Mouse (Mus musculus): ENCODE results near the gene Egfr. TPM values are rescaled to one million over a fixed set of nuclear protein-coding genes. Genes with fewer than 3 reads are reported as not detected.
A peak's percentile ranks its signal among the peaks of the same experiment; 100 is the strongest.

Gene Egfr
- polyA plus RNA-seq, 1 experiment from 2014 or later: 8.3 TPM

- Histone ChIP-seq H3K4me1 (ENCODE audit: control insufficient read depth, insufficient read depth, low read length) (peaks cover 7% of the 10 kb centered on the region; the same call in 1 of the 2 replicates), H3K27me3 (ENCODE audit: control insufficient read depth, insufficient read depth, low read depth, low read length) (peaks cover 29% of the 10 kb centered on the region), H3K27ac (ENCODE audit: low read length) (no peak overlapping the region), H3K4me2 (ENCODE audit: low read length) (peak overlapping the region; percentile 97), H3K4me3 (ENCODE audit: low read depth, low read length) (peak overlapping the region; percentile 51), H3K9me3 (replicated peaks; ENCODE audit: control insufficient read depth, low read length, poor library complexity, severe bottlenecking) (no peaks in the 10 kb centered on the region), H3K9ac (ENCODE audit: low read depth, low read length) (no peak overlapping the region), H3K36me3 (ENCODE audit: control insufficient read depth, insufficient read depth, low read length) (no peaks in the 10 kb centered on the region)
- WGBS: 38% methylated on average over 7 of the region's 7 CpGs
- ATAC-seq: 0 out of 2 replicates have a peak, but pooled peaks have one; percentile 4
Observed at GRCm38 (mm10) chr11:16751457-16751982, 483 bp upstream of the Egfr start.

DNA sequence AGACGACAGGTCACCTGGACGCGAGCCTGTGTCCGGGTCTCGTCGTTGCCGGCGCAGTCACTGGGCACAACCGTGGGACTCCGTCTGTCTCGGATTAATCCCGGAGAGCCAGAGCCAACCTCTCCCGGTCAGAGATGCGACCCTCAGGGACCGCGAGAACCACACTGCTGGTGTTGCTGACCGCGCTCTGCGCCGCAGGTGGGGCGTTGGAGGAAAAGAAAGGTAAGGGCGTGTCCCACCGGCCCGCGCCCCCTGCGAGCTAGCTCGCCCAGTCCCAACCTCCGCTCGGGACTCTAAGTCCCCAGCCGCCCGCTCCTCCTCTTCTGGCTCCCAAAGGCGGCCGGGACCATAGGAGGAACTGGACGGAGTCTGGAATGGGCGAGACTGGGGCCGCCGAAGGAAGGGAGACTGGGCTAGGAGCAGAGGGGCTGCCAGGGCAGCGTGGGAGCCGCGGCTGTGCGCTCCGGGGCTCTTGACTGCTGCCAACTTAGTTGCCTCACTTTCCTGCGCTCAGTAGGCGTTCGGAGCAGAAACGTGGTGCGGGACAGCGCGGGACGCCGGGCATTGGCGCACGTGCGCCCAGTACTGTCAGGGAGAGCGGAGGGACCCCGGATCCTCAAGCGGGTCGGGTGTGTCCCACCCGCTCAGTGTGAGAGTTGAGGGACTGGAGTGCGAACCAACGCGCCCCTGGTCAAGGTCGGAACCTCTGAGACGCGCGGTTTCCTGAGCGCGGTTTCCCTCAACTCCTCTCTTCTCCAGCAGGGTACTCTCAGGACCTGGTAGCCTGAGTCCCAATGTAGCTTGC, 548 bp downstream of the Egfr start:
- under 1% methylated on average over 68 of the region's 68 CpGs for WGBS

GRCm38 (mm10) chr11:16753154-16754040, 1.4 kb downstream of the Egfr start:
- peaks cover 7% of the 10 kb centered on the region; the same call in 1 of the 2 replicates for H3K4me1 ChIP-seq (ENCODE audit: control insufficient read depth, insufficient read depth, low read length)
- 37% methylated on average over 18 of the region's 18 CpGs for WGBS
- ATAC-seq: no peak
- H3K9ac ChIP-seq (ENCODE audit: low read depth, low read length): peak overlapping the region; percentile 60
- H3K27me3 ChIP-seq (ENCODE audit: control insufficient read depth, insufficient read depth, low read depth, low read length): peaks cover 29% of the 10 kb centered on the region
- no peaks in the 10 kb centered on the region for H3K36me3 ChIP-seq (ENCODE audit: control insufficient read depth, insufficient read depth, low read length)
- H3K4me3 ChIP-seq (ENCODE audit: low read depth, low read length): peak overlapping the region; percentile 51
- H3K27ac ChIP-seq (ENCODE audit: low read length): no peak overlapping the region
- H3K4me2 ChIP-seq (ENCODE audit: low read length): peak overlapping the region; percentile 97
- no peaks in the 10 kb centered on the region for H3K9me3 ChIP-seq (replicated peaks; ENCODE audit: control insufficient read depth, low read length, poor library complexity, severe bottlenecking)

More for the DNA sequence above, 548 bp downstream of the Egfr start:
- peaks cover 29% of the 10 kb centered on the region for H3K27me3 ChIP-seq (ENCODE audit: control insufficient read depth, insufficient read depth, low read depth, low read length)
- peak overlapping the region; percentile 97 for H3K4me2 ChIP-seq (ENCODE audit: low read length)
- ATAC-seq: peak; percentile 77
- no peak overlapping the region for H3K27ac ChIP-seq (ENCODE audit: low read length)
- H3K4me3 ChIP-seq (ENCODE audit: low read depth, low read length): peak overlapping the region; percentile 51
- peak overlapping the region; percentile 60 for H3K9ac ChIP-seq (ENCODE audit: low read depth, low read length)
- H3K9me3 ChIP-seq (replicated peaks; ENCODE audit: control insufficient read depth, low read length, poor library complexity, severe bottlenecking): no peaks in the 10 kb centered on the region
- no peaks in the 10 kb centered on the region for H3K36me3 ChIP-seq (ENCODE audit: control insufficient read depth, insufficient read depth, low read length)
- peaks cover 7% of the 10 kb centered on the region; the same call in 1 of the 2 replicates for H3K4me1 ChIP-seq (ENCODE audit: control insufficient read depth, insufficient read depth, low read length)

DNA sequence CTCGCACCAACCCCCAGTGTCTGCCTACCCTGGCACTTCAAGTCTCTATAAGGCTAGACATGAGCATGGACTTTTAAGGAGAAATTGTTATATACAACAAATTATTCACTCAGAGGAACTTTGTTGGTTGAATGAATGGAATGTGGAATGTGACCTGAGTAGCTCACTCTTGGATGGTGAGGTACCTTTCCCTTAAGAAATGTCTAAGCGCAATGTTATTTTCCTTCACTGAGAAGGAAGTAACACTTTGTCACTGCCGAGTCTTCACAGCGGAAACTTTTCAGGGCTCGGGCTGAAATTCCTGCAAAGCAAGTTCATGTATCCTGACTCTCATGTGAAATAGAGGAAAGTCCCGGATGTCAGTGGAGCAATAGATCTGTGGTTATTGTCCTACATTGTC, 7.9 kb downstream of the Egfr start:
- Histone ChIP-seq H3K27me3 (ENCODE audit: control insufficient read depth, insufficient read depth, low read depth, low read length) (peaks cover 3% of the 10 kb centered on the region; the same call in 1 of the 2 replicates), H3K36me3 (ENCODE audit: control insufficient read depth, insufficient read depth, low read length) (no peaks in the 10 kb centered on the region), H3K9ac (ENCODE audit: low read depth, low read length) (no peak overlapping the region), H3K4me1 (ENCODE audit: control insufficient read depth, insufficient read depth, low read length) (no peaks in the 10 kb centered on the region), H3K4me2 (ENCODE audit: low read length) (no peak overlapping the region), H3K27ac (ENCODE audit: low read length) (no peak overlapping the region), H3K9me3 (replicated peaks; ENCODE audit: control insufficient read depth, low read length, poor library complexity, severe bottlenecking) (no peaks in the 10 kb centered on the region), H3K4me3 (ENCODE audit: low read depth, low read length) (no peak overlapping the region)
- no peak for ATAC-seq
- 90% methylated on average over 6 of the region's 6 CpGs for WGBS

DNA sequence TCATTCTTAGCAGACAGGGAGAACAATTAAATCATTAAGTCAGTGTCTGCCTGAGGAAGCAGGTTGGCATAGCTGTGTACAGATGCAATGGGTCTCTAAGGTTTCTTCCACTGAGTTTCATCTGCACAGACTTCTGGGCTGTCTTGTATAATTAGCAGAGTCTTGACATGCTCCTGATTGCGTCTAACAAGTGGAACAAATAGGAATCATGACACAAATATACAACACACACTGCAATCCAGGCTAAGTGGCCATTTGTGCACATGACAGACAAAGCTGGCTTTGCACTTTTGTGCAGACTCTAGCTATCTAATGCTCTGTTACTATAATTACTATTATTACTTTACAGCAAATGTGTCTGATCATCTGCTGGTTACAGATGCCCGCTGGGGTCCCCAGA, 9.2 kb downstream of the Egfr start:
- Histone ChIP-seq H3K27me3 (ENCODE audit: control insufficient read depth, insufficient read depth, low read depth, low read length) (no peaks in the 10 kb centered on the region), H3K27ac (ENCODE audit: low read length) (no peak overlapping the region), H3K9ac (ENCODE audit: low read depth, low read length) (no peak overlapping the region), H3K9me3 (replicated peaks; ENCODE audit: control insufficient read depth, low read length, poor library complexity, severe bottlenecking) (no peaks in the 10 kb centered on the region), H3K4me3 (ENCODE audit: low read depth, low read length) (no peak overlapping the region), H3K36me3 (ENCODE audit: control insufficient read depth, insufficient read depth, low read length) (no peaks in the 10 kb centered on the region), H3K4me1 (ENCODE audit: control insufficient read depth, insufficient read depth, low read length) (no peaks in the 10 kb centered on the region), H3K4me2 (ENCODE audit: low read length) (no peak overlapping the region)
- 81% methylated on average over 2 of the region's 2 CpGs for WGBS
- no peak for ATAC-seq

- WGBS: 73% methylated on average over 9 of the region's 9 CpGs
- Histone ChIP-seq H3K27ac (ENCODE audit: low read length) (no peak overlapping the region), H3K4me3 (ENCODE audit: low read depth, low read length) (no peak overlapping the region), H3K4me2 (ENCODE audit: low read length) (no peak overlapping the region), H3K9ac (ENCODE audit: low read depth, low read length) (no peak overlapping the region), H3K36me3 (ENCODE audit: control insufficient read depth, insufficient read depth, low read length) (no peaks in the 10 kb centered on the region), H3K4me1 (ENCODE audit: control insufficient read depth, insufficient read depth, low read length) (no peaks in the 10 kb centered on the region), H3K9me3 (replicated peaks; ENCODE audit: control insufficient read depth, low read length, poor library complexity, severe bottlenecking) (no peaks in the 10 kb centered on the region), H3K27me3 (ENCODE audit: control insufficient read depth, insufficient read depth, low read depth, low read length) (no peaks in the 10 kb centered on the region)
- ATAC-seq: no peak
Observed at GRCm38 (mm10) chr11:16766038-16766815, 14.2 kb downstream of the Egfr start.

DNA sequence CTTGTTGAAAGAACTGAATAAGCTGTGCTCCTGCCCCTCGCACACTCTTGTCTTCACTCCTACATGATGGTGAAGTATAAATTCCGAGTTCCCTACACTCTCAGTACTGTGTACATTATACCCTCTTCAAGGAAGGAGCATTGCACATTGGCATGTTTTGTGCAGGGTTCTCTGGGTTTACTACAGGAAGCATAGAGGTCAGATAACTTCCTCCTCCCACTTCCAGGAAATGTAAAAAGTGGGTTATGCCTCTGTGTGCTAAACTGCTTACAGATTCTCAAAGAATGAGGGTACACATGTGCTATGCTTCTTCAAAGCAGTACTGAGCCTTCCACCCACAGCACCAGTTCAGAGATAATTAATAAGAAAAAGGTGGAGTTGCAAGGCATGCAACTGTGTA, 16.0 kb downstream of the Egfr start:
- Histone ChIP-seq H3K4me3 (ENCODE audit: low read depth, low read length) (no peak overlapping the region), H3K9ac (ENCODE audit: low read depth, low read length) (no peak overlapping the region), H3K27me3 (ENCODE audit: control insufficient read depth, insufficient read depth, low read depth, low read length) (no peaks in the 10 kb centered on the region), H3K4me1 (ENCODE audit: control insufficient read depth, insufficient read depth, low read length) (no peaks in the 10 kb centered on the region), H3K36me3 (ENCODE audit: control insufficient read depth, insufficient read depth, low read length) (no peaks in the 10 kb centered on the region), H3K9me3 (replicated peaks; ENCODE audit: control insufficient read depth, low read length, poor library complexity, severe bottlenecking) (no peaks in the 10 kb centered on the region), H3K27ac (ENCODE audit: low read length) (no peak overlapping the region), H3K4me2 (ENCODE audit: low read length) (no peak overlapping the region)
- no peak for ATAC-seq
- WGBS: 87% methylated on average over 2 of the region's 2 CpGs

DNA sequence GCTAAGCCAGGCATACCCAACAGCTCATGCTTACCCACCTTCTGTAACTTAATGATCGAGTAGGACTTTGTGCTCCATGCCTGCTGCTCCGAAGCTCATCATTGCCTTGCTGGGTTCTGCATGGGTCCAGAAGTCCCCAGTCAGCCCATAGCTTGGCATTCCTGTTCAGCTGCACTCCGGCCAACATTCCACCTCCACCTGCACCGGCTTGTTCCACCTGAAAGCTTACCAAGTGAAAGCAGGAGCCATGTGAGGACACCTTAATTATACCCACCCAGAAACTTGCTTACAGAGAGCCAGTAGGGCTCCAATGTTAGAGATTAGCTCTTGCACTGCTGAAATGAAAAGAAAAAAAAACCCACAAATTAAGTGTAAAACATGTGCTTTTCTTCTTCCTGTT, 17.3 kb downstream of the Egfr start:
- H3K27ac ChIP-seq (ENCODE audit: low read length): no peak overlapping the region
- no peak overlapping the region for H3K9ac ChIP-seq (ENCODE audit: low read depth, low read length)
- H3K4me1 ChIP-seq (ENCODE audit: control insufficient read depth, insufficient read depth, low read length): no peaks in the 10 kb centered on the region
- no peaks in the 10 kb centered on the region for H3K36me3 ChIP-seq (ENCODE audit: control insufficient read depth, insufficient read depth, low read length)
- H3K4me3 ChIP-seq (ENCODE audit: low read depth, low read length): no peak overlapping the region
- no peak overlapping the region for H3K4me2 ChIP-seq (ENCODE audit: low read length)
- WGBS: 89% methylated on average over 4 of the region's 4 CpGs
- no peak for ATAC-seq
- H3K27me3 ChIP-seq (ENCODE audit: control insufficient read depth, insufficient read depth, low read depth, low read length): no peaks in the 10 kb centered on the region
- no peaks in the 10 kb centered on the region for H3K9me3 ChIP-seq (replicated peaks; ENCODE audit: control insufficient read depth, low read length, poor library complexity, severe bottlenecking)
